Mouse (Mus musculus) CH12.LX (cell line): ENCODE data around the gene Zfyve28. TPM values are rescaled to one million over a fixed set of nuclear protein-coding genes. Genes with fewer than 3 reads are reported as not detected.

Source experiments
- DNase-seq: peaks from one replicate; pipeline ENCODE4 v3.0.0-alpha.2; 2013; ENCODE audit errors: extremely low read depth
- H3K27ac ChIP-seq: 2 replicates; pipeline ENCODE4 v1.5.1; 2012; ENCODE audit warnings: low read depth, mild to moderate bottlenecking, control low read depth, moderate library complexity; ENCODE audit not compliant: insufficient read depth
- H3K27me3 ChIP-seq: replicated peaks from 2 replicates; pipeline ENCODE3; 2012; ENCODE audit warnings: inconsistent platforms
- H3K36me3 ChIP-seq, 2 experiments: replicated peaks in 1 of 2; 2 replicates each; pipeline versions ENCODE3 to v1.6.1; 2012; ENCODE audit warnings: inconsistent platforms in 1 of 2, low read length in 1 of 2, mild to moderate bottlenecking in 1 of 2, mixed read lengths in 1 of 2, moderate library complexity in 1 of 2; ENCODE audit not compliant: control insufficient read depth in 1 of 2, insufficient read depth in 1 of 2
- H3K4me1 ChIP-seq, 2 experiments: 2 replicates each; pipeline ENCODE4 v1.6.1; 2012; ENCODE audit warnings: inconsistent platforms in 1 of 2, moderate library complexity in 1 of 2; ENCODE audit not compliant: insufficient read depth in 2 of 2, control insufficient read depth in 1 of 2
- H3K4me2 ChIP-seq: 2 replicates; pipeline ENCODE4 v1.6.1; 2012; ENCODE audit warnings: low read depth, mild to moderate bottlenecking, control low read depth; ENCODE audit not compliant: poor library complexity, insufficient read depth, severe bottlenecking
- H3K4me3 ChIP-seq, 3 experiments: fragments of 150-350 bp in 1 of 3; sonication (generic) in 1 of 3; replicated peaks in 1 of 3; 2 replicates each; pipeline versions ENCODE3 to v1.5.1; 2011 to 2012; ENCODE audit warnings: low read depth in 2 of 3, low read length in 2 of 3, mild to moderate bottlenecking in 2 of 3, moderate library complexity in 2 of 3, control low read depth in 1 of 3, improper control_type of control experiment in 1 of 3, inconsistent platforms in 1 of 3, mixed read lengths in 1 of 3; ENCODE audit not compliant: poor library complexity in 1 of 3
- H3K79me2 ChIP-seq: replicated peaks from 2 replicates; pipeline ENCODE4 v1.6.1; 2012; ENCODE audit warnings: mild to moderate bottlenecking, moderate library complexity; ENCODE audit not compliant: control insufficient read depth, poor library complexity, insufficient read depth, severe bottlenecking; ENCODE audit errors: extremely low read depth
- H3K9ac ChIP-seq: 2 replicates; pipeline ENCODE4 v1.6.1; 2012; ENCODE audit warnings: low read depth, mild to moderate bottlenecking, control low read depth, moderate library complexity; ENCODE audit not compliant: insufficient read depth
- H3K9me3 ChIP-seq: replicated peaks from 2 replicates; pipeline ENCODE3; 2012; ENCODE audit warnings: low read length, inconsistent platforms, mixed read lengths
- EP300 ChIP-seq: IDR thresholded peaks from 2 replicates; pipeline ENCODE4 v1.6.1; 2011; ENCODE audit warnings: low read length, improper control_type of control experiment
- ETS1 ChIP-seq: conservative IDR thresholded peaks from 2 replicates; pipeline ENCODE4 v1.6.1; 2012; ENCODE audit warnings: low read depth, mild to moderate bottlenecking, inconsistent platforms, low read length, improper control_type of control experiment, moderate library complexity
- JUN ChIP-seq: IDR thresholded peaks from 2 replicates; pipeline ENCODE4 v1.6.1; 2011; ENCODE audit warnings: low read depth, mild to moderate bottlenecking, low read length, improper control_type of control experiment, moderate library complexity; ENCODE audit not compliant: insufficient read depth
- KAT2A ChIP-seq: IDR thresholded peaks from 2 replicates; pipeline ENCODE4 v1.6.1; 2012; ENCODE audit warnings: low read length, improper control_type of control experiment, inconsistent platforms; ENCODE audit not compliant: insufficient replicate concordance
- MAFK ChIP-seq: IDR thresholded peaks from 2 replicates; pipeline ENCODE4 v1.6.1; 2011; ENCODE audit warnings: low read length, improper control_type of control experiment; ENCODE audit not compliant: insufficient replicate concordance
- NELFE ChIP-seq: IDR thresholded peaks from 2 replicates; pipeline ENCODE4 v1.6.1; 2011; ENCODE audit warnings: low read depth, low read length, improper control_type of control experiment
- POLR2AphosphoS2 ChIP-seq: IDR thresholded peaks from 2 replicates; pipeline ENCODE4 v1.6.1; 2011; ENCODE audit warnings: low read depth, low read length, improper control_type of control experiment
- RCOR1 ChIP-seq: conservative IDR thresholded peaks from 2 replicates; pipeline ENCODE4 v1.6.1; 2012; ENCODE audit warnings: low read depth, mild to moderate bottlenecking, inconsistent platforms, low read length, improper control_type of control experiment
- SIN3A ChIP-seq: IDR thresholded peaks from 2 replicates; pipeline ENCODE4 v1.6.1; 2012; ENCODE audit warnings: low read length, improper control_type of control experiment, inconsistent platforms
- TCF12 ChIP-seq: IDR thresholded peaks from 2 replicates; pipeline ENCODE4 v1.6.1; 2014; ENCODE audit warnings: low read depth, mild to moderate bottlenecking, inconsistent platforms, low read length, improper control_type of control experiment
- USF2 ChIP-seq: conservative IDR thresholded peaks from 2 replicates; pipeline ENCODE4 v1.6.1; 2011; ENCODE audit warnings: low read depth, low read length, improper control_type of control experiment
- dilution Hi-C: fragments of 300-500 bp; cut with MboI; formaldehyde crosslinking; loops from 2 replicates; pipeline ENCODE4 v1.14.3; 2020; ENCODE audit warnings: low sequenced_read_pairs; ENCODE audit not compliant: extremely low pct_unique_long_range_greater_than_20kb, extremely low pct_ligation_motif_present
- in situ Hi-C: fragments of 300-500 bp; cut with MboI; formaldehyde crosslinking; loops from 3 replicates; pipeline ENCODE4 v1.14.3; 2019; ENCODE audit warnings: low sequenced_read_pairs, low pct_ligation_motif_present, low pct_unique_long_range_greater_than_20kb, mixed read lengths
- polyA plus RNA-seq: library from polyadenylated mRNA; unstranded; fragments of >175 nt; gene quantifications from 2 replicates; pipeline ENCODE4 v1.2.1, GENCODE M21; 2012; ENCODE audit warnings: low read depth; ENCODE audit not compliant: insufficient read length
- total RNA-seq, 2 experiments: library from RNA; depleted of rRNA; stranded (reverse); fragments of 300-350 nt in 1 of 2; fragments of >200 nt in 1 of 2; gene quantifications; 2 replicates each; pipeline ENCODE4 v1.2.3; 2012 to 2014

Gene Zfyve28
- total and polyA plus RNA-seq, 3 experiments: 1.7 to 2.8 (median 2.0) TPM

GRCm38 (mm10) chr5:34230599-34231485 is 57.4 kb downstream of the Zfyve28 start:
- Histone ChIP-seq H3K79me2 (no peaks in the 10 kb centered on the region), H3K9ac (no peak overlapping the region), H3K27me3 (no peaks in the 10 kb centered on the region), H3K9me3 (no peaks in the 10 kb centered on the region), H3K4me3 (no peak overlapping the region), H3K4me2 (no peak overlapping the region), H3K4me1 (peaks cover 11 to 57% of the 10 kb centered on the region in 2 experiments), H3K27ac (no peak overlapping the region), H3K36me3 (no peaks in the 10 kb centered on the region)
- TF ChIP-seq JUN (no peak), MAFK (peak; percentile 89)
- dilution Hi-C loops: no loop called here
- in situ Hi-C loops: no loop called here
- DNase-seq: peak; percentile 30

GRCm38 (mm10) chr5:34229503-34229902 is 58.7 kb downstream of the Zfyve28 start:
- H3K4me1 ChIP-seq: peaks cover 16 to 45% of the 10 kb centered on the region in 2 experiments

GRCm38 (mm10) chr5:34225516-34225915 is 62.7 kb downstream of the Zfyve28 start:
- no peaks in the 10 kb centered on the region for H3K79me2 ChIP-seq
- no peaks in the 10 kb centered on the region for H3K27me3 ChIP-seq
- H3K36me3 ChIP-seq: no peaks in the 10 kb centered on the region
- no peak overlapping the region for H3K27ac ChIP-seq
- dilution Hi-C loops: no loop called here
- H3K4me3 ChIP-seq: no peak overlapping the region
- TF ChIP-seq USF2 (no peak), TCF12 (no peak)
- TF ChIP-seq, all 38 proteins: peak for 0
- in situ Hi-C loops: no loop called here
- Histone ChIP-seq H3K9me3 (no peaks in the 10 kb centered on the region), H3K4me1 (peaks cover 5 to 12% of the 10 kb centered on the region in 2 experiments; a peak in 3 of 4 replicates), H3K9ac (no peak overlapping the region), H3K4me2 (no peak overlapping the region)
- DNase-seq: no peak

More at GRCm38 (mm10) chr5:34229503-34229902, 58.7 kb downstream of the Zfyve28 start:
- Histone ChIP-seq H3K27ac (no peak overlapping the region), H3K36me3 (no peaks in the 10 kb centered on the region), H3K27me3 (no peaks in the 10 kb centered on the region), H3K9ac (no peak overlapping the region), H3K4me2 (no peak overlapping the region), H3K79me2 (no peaks in the 10 kb centered on the region), H3K9me3 (no peaks in the 10 kb centered on the region), H3K4me3 (no peak overlapping the region)
- no peak for DNase-seq
- dilution Hi-C loops: no loop called here
- TF ChIP-seq ETS1 (no peak), NELFE (no peak), SIN3A (no peak), RCOR1 (no peak), EP300 (no peak), USF2 (no peak), POLR2AphosphoS2 (no peak), JUN (no peak), TCF12 (no peak), KAT2A (no peak)
- in situ Hi-C loops: no loop called here
